Mouse (Mus musculus): ENCODE data around the gene Hs3st3b1.

The Hs3st3b1 gene

GRCm38 (mm10) chr11:63921044-63921951, 792 bp downstream of the Hs3st3b1 start:
- no peak for DNase-seq

- DNase-seq, result peak; percentile 15
Observed at GRCm38 (mm10) chr11:63920531-63920930, 1.6 kb downstream of the Hs3st3b1 start.

- no peak for DNase-seq
Observed at GRCm38 (mm10) chr11:63919211-63920098, 2.6 kb downstream of the Hs3st3b1 start.

- no peak for DNase-seq
Observed at GRCm38 (mm10) chr11:63918321-63919105, 3.6 kb downstream of the Hs3st3b1 start.

- no peak for DNase-seq
Observed at GRCm38 (mm10) chr11:63917561-63917960, 4.5 kb downstream of the Hs3st3b1 start.

GRCm38 (mm10) chr11:63914388-63914787, 7.7 kb downstream of the Hs3st3b1 start:
- peak; percentile 16 for DNase-seq

- DNase-seq, result no peak
Observed at GRCm38 (mm10) chr11:63913936-63914335, 8.2 kb downstream of the Hs3st3b1 start.

- DNase-seq, result no peak
Observed at GRCm38 (mm10) chr11:63911001-63911400, 11.1 kb downstream of the Hs3st3b1 start.

GRCm38 (mm10) chr11:63909961-63910360, 12.1 kb downstream of the Hs3st3b1 start:
- no peak for DNase-seq

GRCm38 (mm10) chr11:63908500-63908899, 13.6 kb downstream of the Hs3st3b1 start:
- DNase-seq, result no peak

- DNase-seq, result no peak
Observed at GRCm38 (mm10) chr11:63906552-63907353, 15.3 kb downstream of the Hs3st3b1 start.

GRCm38 (mm10) chr11:63904787-63905186, 17.3 kb downstream of the Hs3st3b1 start:
- no peak for DNase-seq

GRCm38 (mm10) chr11:63898509-63899168, 23.5 kb downstream of the Hs3st3b1 start:
- no peak for DNase-seq

- no peak for DNase-seq
Observed at GRCm38 (mm10) chr11:63897856-63898508, 24.1 kb downstream of the Hs3st3b1 start.

- no peak for DNase-seq
Observed at GRCm38 (mm10) chr11:63897011-63897410, 25.1 kb downstream of the Hs3st3b1 start.

- DNase-seq, result no peak
Observed at GRCm38 (mm10) chr11:63894188-63894587, 27.9 kb downstream of the Hs3st3b1 start.

- no peak for DNase-seq
Observed at GRCm38 (mm10) chr11:63893557-63893956, 28.5 kb downstream of the Hs3st3b1 start.

- no peak for DNase-seq
Observed at GRCm38 (mm10) chr11:63891479-63892020, 30.5 kb downstream of the Hs3st3b1 start.

- DNase-seq, result no peak
Observed at GRCm38 (mm10) chr11:63883385-63883784, 38.7 kb downstream of the Hs3st3b1 start.

GRCm38 (mm10) chr11:63880296-63880695, 41.8 kb downstream of the Hs3st3b1 start:
- DNase-seq, result no peak

All from cerebellum, adult 11-12 months (tissue).